9 mouse cellular contexts compared by ENCODE assay signal in genomic region chr6:126405736-126406135, GRCm38 (mm10).
DNase-seq lines count a peak whose midpoint lies in the region; ATAC-seq and TF ChIP-seq lines count a peak whose summit lies in the region.
"Had no signal": no experiment of that assay in that cellular context is flagged by ENCODE, and none has a peak within 500 bp of the region (broad histone marks: within the 10 kb centered on the region; RNA-seq: fewer than 3 reads in every experiment).

No protein-coding gene starts in this region.

- TF ChIP-seq CTCF in brain, embryonic 14.5 days (IDR thresholded peaks at IDR 0.05; ENCODE audit: borderline replicate concordance, extremely low read depth, insufficient read depth, insufficient read length): peak; percentile 54; the same call in 1 of the 2 replicates

- no peaks in the 10 kb centered on the region for H3K9me3 ChIP-seq in liver, embryonic 11.5 days (ENCODE audit: control insufficient read depth, low read length)
- H3K9me3 ChIP-seq: limb, embryonic 13.5 days had no signal

- TF ChIP-seq POLR2A in brain, embryonic 14.5 days (IDR thresholded peaks at IDR 0.05; ENCODE audit: borderline replicate concordance, extremely low read depth, insufficient read depth, insufficient read length, poor library complexity, severe bottlenecking): no peak

- H3K4me3 ChIP-seq in liver, embryonic 11.5 days (ENCODE audit: low read depth, low read length): no peak overlapping the region
- H3K4me3 ChIP-seq: limb, embryonic 13.5 days had no signal

- H3K4me1 ChIP-seq in liver, embryonic 11.5 days (replicated peaks; ENCODE audit: control insufficient read depth, insufficient read depth, low read length): no peaks in the 10 kb centered on the region
- H3K4me1 ChIP-seq: limb, embryonic 13.5 days had no signal

- 40% methylated on average over 3 of the region's 3 CpGs for WGBS in liver, embryonic 11.5 days

- no peak overlapping the region for H3K4me2 ChIP-seq in liver, embryonic 11.5 days
- H3K4me2 ChIP-seq: limb, embryonic 13.5 days had no signal

- H3K36me3 ChIP-seq in liver, embryonic 11.5 days (ENCODE audit: control insufficient read depth, insufficient read depth, low read length): no peaks in the 10 kb centered on the region
- H3K36me3 ChIP-seq: limb, embryonic 13.5 days had no signal

- ATAC-seq in liver, embryonic 11.5 days (replicated peaks; ENCODE audit: low FRiP score): no peak

- DNase-seq in frontal cortex, postnatal 36 days (ENCODE audit: low spot score in 2 of 2): peak; percentile 6 to 13
- no peak for DNase-seq in frontal cortex, postnatal 25 days (ENCODE audit: low spot score in 2 of 2)
- peak; percentile 17 for DNase-seq in liver
- DNase-seq in liver, embryonic 11.5 days (ENCODE audit: low spot score): no peak
- peak; percentile 57 for DNase-seq in brain, embryonic 14.5 days (ENCODE audit: low read depth)
- peak; percentile 80 for DNase-seq in kidney, postnatal 10 days
- DNase-seq in natural killer cell, adult 2 months (ENCODE audit: low spot score in 2 of 2): no peak
- DNase-seq in layer of hippocampus, adult 9-10 months (ENCODE audit: low spot score): no peak

- no peak overlapping the region for H3K27ac ChIP-seq in liver, embryonic 11.5 days (ENCODE audit: low read depth, low read length)
- H3K27ac ChIP-seq: limb, embryonic 13.5 days had no signal

- H3K9ac ChIP-seq in liver, embryonic 11.5 days (ENCODE audit: low read depth, low read length): no peak overlapping the region
- H3K9ac ChIP-seq: limb, embryonic 13.5 days had no signal

- H3K27me3 ChIP-seq in liver, embryonic 11.5 days (replicated peaks; ENCODE audit: control insufficient read depth, insufficient read depth, low read length): no peaks in the 10 kb centered on the region

Comparison
In these comparisons a context has a peak if more than half of its experiments do, and no peak if none do; other contexts are left out.
1. DNase-seq: peak in frontal cortex, postnatal 36 days (2 of 2), liver (single experiment), brain, embryonic 14.5 days (single experiment) and kidney, postnatal 10 days (single experiment); none in frontal cortex, postnatal 25 days (0 of 2), liver, embryonic 11.5 days (single experiment), natural killer cell, adult 2 months (0 of 2) and layer of hippocampus, adult 9-10 months (single experiment).